Mouse (Mus musculus) urinary bladder, postnatal 36 days (tissue): ENCODE results near the gene Hsd17b3.

Experiments
- DNase-seq, 2 experiments: peaks; one replicate each; pipeline ENCODE4 v3.0.0; 2022; ENCODE audit warnings: low spot score in 2 of 2, mixed read lengths in 1 of 2

Gene Hsd17b3

GRCm38 (mm10) chr13:64022786-64023468, 66.1 kb downstream of the Hsd17b3 start:
- no peak for DNase-seq

- no peak for DNase-seq
These were observed 68.1 kb downstream of the Hsd17b3 start for GRCm38 (mm10) chr13:64020902-64021311.

GRCm38 (mm10) chr13:64018586-64019141, 70.4 kb downstream of the Hsd17b3 start:
- DNase-seq, result no peak

- DNase-seq, result no peak
These were observed 73.0 kb downstream of the Hsd17b3 start for GRCm38 (mm10) chr13:64016048-64016447.

GRCm38 (mm10) chr13:64011157-64011556, 77.9 kb downstream of the Hsd17b3 start:
- DNase-seq, result no peak
